Mouse (Mus musculus) intestine, postnatal 0 days (tissue): Measurements from ENCODE around the gene Sf3b3. TPM values are rescaled to one million over a fixed set of nuclear protein-coding genes. Genes with fewer than 3 reads are reported as not detected.

Source experiments
- ATAC-seq: fragments of 200-750 bp; cut with Nextera tagmentation; 2 replicates; pipeline ENCODE4 v1.8.0; 2017; ENCODE audit warnings: mild to moderate bottlenecking, moderate TSS enrichment, moderate library complexity
- H3K27ac ChIP-seq: fragments of 300-500 bp; sonication (generic); 2 replicates; pipeline ENCODE4 v1.5.1; 2014; ENCODE audit warnings: mild to moderate bottlenecking, low read depth, low read length, moderate library complexity
- H3K27me3 ChIP-seq: fragments of 300-500 bp; sonication (generic); replicated peaks from 2 replicates; pipeline ENCODE4 v1.6.1; 2014; ENCODE audit warnings: low read length, mixed read lengths; ENCODE audit not compliant: control insufficient read depth, insufficient read depth
- H3K36me3 ChIP-seq: fragments of 300-500 bp; sonication (generic); 2 replicates; pipeline ENCODE4 v1.6.1; 2014; ENCODE audit warnings: mild to moderate bottlenecking, moderate library complexity; ENCODE audit not compliant: control insufficient read depth, insufficient read depth
- H3K4me1 ChIP-seq: fragments of 300-500 bp; sonication (generic); replicated peaks from 2 replicates; pipeline ENCODE4 v1.6.1; 2014; ENCODE audit warnings: antibody characterized with exemption, low read length, mixed read lengths; ENCODE audit not compliant: control insufficient read depth, insufficient read depth
- H3K4me2 ChIP-seq: fragments of 300-500 bp; sonication (generic); replicated peaks from 2 replicates; pipeline ENCODE4 v1.6.1; 2014; ENCODE audit warnings: low read depth, mild to moderate bottlenecking, moderate library complexity
- H3K4me3 ChIP-seq: fragments of 300-500 bp; sonication (generic); 2 replicates; pipeline ENCODE4 v1.5.1; 2014; ENCODE audit warnings: low read depth, low read length
- H3K9ac ChIP-seq: fragments of 300-500 bp; sonication (generic); 2 replicates; pipeline ENCODE4 v1.6.1; 2014; ENCODE audit warnings: mild to moderate bottlenecking, low read depth, low read length
- H3K9me3 ChIP-seq: fragments of 300-500 bp; sonication (generic); 2 replicates; pipeline ENCODE4 v1.6.1; 2016; ENCODE audit warnings: mixed run types; ENCODE audit not compliant: control insufficient read depth
- CTCF ChIP-seq: sonication (generic); IDR thresholded peaks from 2 replicates; pipeline ENCODE4 v1.5.1; 2016; ENCODE audit warnings: low read depth, mild to moderate bottlenecking, control low read depth, antibody characterized with exemption, moderate library complexity
- WGBS: fragments of 180-500 bp; shearing (Covaris S2); extraction: QIAGEN DNeasy Blood & Tissue Kit; methylation state at CpG from one replicate; pipeline ENCODE4 v1.1.7; 2014; 5-methylcytosine and 5-hydroxymethylcytosine counted together
- polyA plus RNA-seq: library from polyadenylated mRNA; unstranded; fragments of >200 nt; fragmentation: Nextera tagmentation; extraction: Ambion mirVana; gene quantifications from 2 replicates; pipeline ENCODE4 v1.2.1, GENCODE M21; 2015

Gene Sf3b3
- polyA plus RNA-seq, 1 experiment from 2014 or later = 29.7 TPM

GRCm38 (mm10) chr8:110810481-110811065 is 36.0 kb downstream of the Sf3b3 start:
- ATAC-seq = no peak
- Histone ChIP-seq H3K27ac (no peak overlapping the region), H3K4me1 (no peaks in the 10 kb centered on the region), H3K36me3 (peaks cover 64% of the 10 kb centered on the region), H3K4me2 (no peak overlapping the region), H3K4me3 (no peak overlapping the region), H3K27me3 (no peaks in the 10 kb centered on the region), H3K9ac (no peak overlapping the region), H3K9me3 (no peaks in the 10 kb centered on the region)
- 88% methylated on average over 7 of the region's 7 CpGs for WGBS
- TF ChIP-seq CTCF = no peak

- 13% methylated on average over 2 of the region's 2 CpGs for WGBS
- Histone ChIP-seq H3K9me3 (no peaks in the 10 kb centered on the region), H3K4me3 (no peak overlapping the region), H3K4me2 (no peak overlapping the region), H3K36me3 (peaks cover 57% of the 10 kb centered on the region), H3K9ac (no peak overlapping the region), H3K27me3 (no peaks in the 10 kb centered on the region), H3K4me1 (no peaks in the 10 kb centered on the region), H3K27ac (no peak overlapping the region)
- no peak for TF ChIP-seq CTCF
- ATAC-seq = no peak
Measured at GRCm38 (mm10) chr8:110809831-110810230, 36.8 kb downstream of the Sf3b3 start.

- 52% methylated on average over 13 of the region's 13 CpGs for WGBS
- H3K4me1 ChIP-seq = no peaks in the 10 kb centered on the region
- peaks cover 47% of the 10 kb centered on the region for H3K36me3 ChIP-seq
- H3K9me3 ChIP-seq = no peaks in the 10 kb centered on the region
- no peak for TF ChIP-seq CTCF
- no peak overlapping the region for H3K27ac ChIP-seq
- no peak overlapping the region for H3K9ac ChIP-seq
- ATAC-seq = 0 out of 2 replicates have a peak, but pooled peaks have one; percentile 19
- H3K27me3 ChIP-seq = no peaks in the 10 kb centered on the region
- H3K4me3 ChIP-seq = no peak overlapping the region
- no peak overlapping the region for H3K4me2 ChIP-seq
Measured at GRCm38 (mm10) chr8:110808495-110809472, 37.8 kb downstream of the Sf3b3 start.

- H3K27me3 ChIP-seq = no peaks in the 10 kb centered on the region
- no peak overlapping the region for H3K9ac ChIP-seq
- no peak for TF ChIP-seq CTCF
- H3K9me3 ChIP-seq = no peaks in the 10 kb centered on the region
- peaks cover 21% of the 10 kb centered on the region for H3K36me3 ChIP-seq
- 81% methylated on average over 1 of the region's 1 CpGs for WGBS
- ATAC-seq = no peak
- H3K4me2 ChIP-seq = no peak overlapping the region
- H3K4me3 ChIP-seq = no peak overlapping the region
- no peaks in the 10 kb centered on the region for H3K4me1 ChIP-seq
- H3K27ac ChIP-seq = no peak overlapping the region
Measured at GRCm38 (mm10) chr8:110806146-110806545, 40.4 kb downstream of the Sf3b3 start.

GRCm38 (mm10) chr8:110805669-110806068 is 40.9 kb downstream of the Sf3b3 start, which contains the start of gene Il34:
TSS of gene Il34 (minus strand) at chr8:110805924.
- no peak within 1 kb of the TSS for H3K9ac ChIP-seq
- peak within 1 kb of the TSS; percentile 54 for H3K4me2 ChIP-seq
- TF ChIP-seq CTCF = no peak
- H3K36me3 ChIP-seq = peaks cover 16% of the 10 kb centered on the region
- 16% methylated on average over 12 of the region's 12 CpGs for WGBS
- no peak within 1 kb of the TSS for H3K27ac ChIP-seq
- no peaks in the 10 kb centered on the region for H3K4me1 ChIP-seq
- ATAC-seq = peak; percentile 54
- peak within 1 kb of the TSS; percentile 19; the same call in 1 of the 2 replicates for H3K4me3 ChIP-seq
- no peaks in the 10 kb centered on the region for H3K9me3 ChIP-seq
- H3K27me3 ChIP-seq = no peaks in the 10 kb centered on the region

- ATAC-seq = no peak; the same call in 1 of the 2 replicates
- no peaks in the 10 kb centered on the region for H3K9me3 ChIP-seq
- no peak overlapping the region for H3K9ac ChIP-seq
- H3K4me3 ChIP-seq = peak overlapping the region; percentile 19; the same call in 1 of the 2 replicates
- peaks cover 9% of the 10 kb centered on the region for H3K36me3 ChIP-seq
- no peaks in the 10 kb centered on the region for H3K27me3 ChIP-seq
- no peak for TF ChIP-seq CTCF
- WGBS = 36% methylated on average over 3 of the region's 3 CpGs
- H3K4me1 ChIP-seq = no peaks in the 10 kb centered on the region
- no peak overlapping the region for H3K27ac ChIP-seq
- peak overlapping the region; percentile 54 for H3K4me2 ChIP-seq
Measured at GRCm38 (mm10) chr8:110804825-110805514, 41.6 kb downstream of the Sf3b3 start.
